Mouse (Mus musculus): ENCODE data around the gene Mindy1.
"Not testable (repeated sequence)": the region's sequence is repeated elsewhere in the genome, so short reads cannot be mapped to it uniquely, and the experiment has no call there.

Gene Mindy1

GRCm38 (mm10) chr3:95319701-95320625 is 38.8 kb downstream of the Mindy1 start:
- no peak for DNase-seq (ENCODE audit: low spot score in 2 of 2)

- no peak for DNase-seq (ENCODE audit: low spot score in 2 of 2)
Observed at GRCm38 (mm10) chr3:95323429-95323828, 42.3 kb downstream of the Mindy1 start.

- no peak for DNase-seq (ENCODE audit: low spot score in 2 of 2)
Observed at GRCm38 (mm10) chr3:95324454-95325144, 43.5 kb downstream of the Mindy1 start.

GRCm38 (mm10) chr3:95328803-95329404 is 47.8 kb downstream of the Mindy1 start:
- DNase-seq (ENCODE audit: low spot score in 2 of 2): no peak

GRCm38 (mm10) chr3:95331528-95331927 is 50.4 kb downstream of the Mindy1 start:
- DNase-seq (ENCODE audit: low spot score in 2 of 2): no peak

GRCm38 (mm10) chr3:95337345-95337744 is 56.2 kb downstream of the Mindy1 start:
- no peak for DNase-seq (ENCODE audit: low spot score in 2 of 2)

GRCm38 (mm10) chr3:95338251-95338650 is 57.1 kb downstream of the Mindy1 start:
- DNase-seq (ENCODE audit: low spot score in 2 of 2): no peak

GRCm38 (mm10) chr3:95343356-95344000 is 62.3 kb downstream of the Mindy1 start:
- not testable (repeated sequence) for DNase-seq (ENCODE audit: low spot score in 2 of 2)
